Mouse (Mus musculus): ENCODE measurements around the gene Pcp4.

DNA sequence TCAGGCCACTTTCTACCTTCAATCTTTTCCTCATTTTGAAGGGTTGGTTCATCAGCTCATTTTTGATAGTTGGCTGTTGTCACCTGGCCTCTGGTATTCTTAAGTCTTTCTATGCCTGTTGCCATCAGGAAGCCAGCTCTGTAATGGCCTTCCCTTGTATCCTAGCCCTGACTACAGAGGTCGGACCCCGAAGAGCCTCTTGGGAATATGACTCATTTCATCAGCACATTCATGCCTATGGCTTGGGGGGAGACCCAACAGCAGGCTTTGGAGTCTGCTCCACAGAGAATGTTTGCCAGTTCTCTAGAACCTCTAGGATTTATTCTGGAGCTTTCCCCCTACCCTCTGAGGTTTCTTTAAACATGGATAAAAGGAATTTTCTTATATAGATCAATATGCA, 8.1 kb upstream of the Pcp4 start:
- TF ChIP-seq CTCF (conservative IDR thresholded peaks at IDR 0.05; ENCODE audit: low read length) (no peak), NANOG (IDR thresholded peaks at IDR 0.05; ENCODE audit: borderline replicate concordance, low read length) (no peak), POU5F1 (IDR thresholded peaks at IDR 0.05; ENCODE audit: borderline replicate concordance, low read length) (no peak)
